Mouse (Mus musculus): ENCODE results near the gene Slc3a2. TPM values are rescaled to one million over a fixed set of nuclear protein-coding genes. Genes with fewer than 3 reads are reported as not detected.

The Slc3a2 gene
- total and polyA plus RNA-seq, 2 experiments from 2014 or later = 155 to 235 TPM

DNA sequence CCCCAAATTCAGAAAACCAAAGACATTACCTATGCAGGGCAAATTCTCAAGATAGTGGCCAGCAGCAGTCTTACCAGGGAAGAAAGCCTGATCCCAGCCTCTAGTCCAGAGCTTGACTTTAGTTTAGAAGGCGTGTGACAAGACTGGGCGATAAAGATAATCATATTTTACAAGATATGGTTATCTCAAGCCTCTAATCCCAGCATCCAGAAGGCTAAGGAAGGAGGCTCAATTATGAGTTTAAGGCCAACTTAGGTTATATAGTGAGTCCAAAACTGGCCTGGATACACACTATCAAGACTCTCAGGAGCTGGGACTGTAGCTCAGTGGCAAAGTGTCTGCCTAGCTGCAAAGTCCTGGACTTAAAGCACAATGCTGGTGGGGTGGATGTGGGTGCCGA is 50.3 kb downstream of the Slc3a2 start:
- no peaks in the 10 kb centered on the region for H3K27me3 ChIP-seq (ENCODE audit: insufficient read depth, low read length)
- no peak overlapping the region for H3K4me3 ChIP-seq (ENCODE audit: low read length)
- 93% methylated on average over 3 of the region's 3 CpGs for WGBS
- no peak overlapping the region for H3K9ac ChIP-seq (replicated peaks; ENCODE audit: low read length)
- DNase-seq (ENCODE audit: low spot score) (no peak), ATAC-seq (no peak)
- no peaks in the 10 kb centered on the region for H3K36me3 ChIP-seq (ENCODE audit: insufficient read depth, low read length)
- H3K9me3 ChIP-seq (ENCODE audit: low read length) = no peaks in the 10 kb centered on the region
- no peak overlapping the region for H3K27ac ChIP-seq
- H3K4me1 ChIP-seq (ENCODE audit: insufficient read depth, low read length) = no peaks in the 10 kb centered on the region
- H3K4me2 ChIP-seq (ENCODE audit: low read depth, low read length) = no peak overlapping the region
- no peak for TF ChIP-seq CTCF (IDR thresholded peaks at IDR 0.05; ENCODE audit: low read depth)

DNA sequence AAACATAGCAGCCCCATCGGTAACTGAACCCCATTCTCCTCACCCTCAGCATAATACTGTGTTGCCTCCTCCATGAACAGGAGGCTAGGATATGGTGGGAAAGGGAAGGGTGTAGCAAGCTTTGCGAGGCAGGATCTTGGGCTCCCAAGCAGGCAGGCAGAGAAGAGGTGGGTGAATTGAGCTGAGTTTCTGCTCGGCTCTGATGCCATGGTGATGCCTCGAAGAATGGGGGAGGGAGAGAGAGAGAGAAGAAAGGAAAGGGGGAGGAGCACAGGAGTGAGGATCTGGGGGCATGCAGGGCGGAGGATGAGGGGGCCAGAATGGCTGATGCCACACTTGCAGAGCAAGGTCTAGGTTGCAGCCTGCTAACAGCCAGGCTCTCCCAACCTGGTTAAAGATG is 57.4 kb downstream of the Slc3a2 start:
- no peaks in the 10 kb centered on the region for H3K9me3 ChIP-seq (ENCODE audit: low read length)
- H3K4me2 ChIP-seq (ENCODE audit: low read depth, low read length) = no peak overlapping the region
- TF ChIP-seq CTCF (IDR thresholded peaks at IDR 0.05; ENCODE audit: low read depth) = no peak
- no peaks in the 10 kb centered on the region for H3K27me3 ChIP-seq (ENCODE audit: insufficient read depth, low read length)
- DNase-seq (ENCODE audit: low spot score) (no peak), ATAC-seq (no peak)
- no peak overlapping the region for H3K9ac ChIP-seq (replicated peaks; ENCODE audit: low read length)
- no peak overlapping the region for H3K4me3 ChIP-seq (ENCODE audit: low read length)
- WGBS = 40% methylated on average over 5 of the region's 5 CpGs
- no peak overlapping the region for H3K27ac ChIP-seq
- peaks cover 15% of the 10 kb centered on the region for H3K4me1 ChIP-seq (ENCODE audit: insufficient read depth, low read length)
- no peaks in the 10 kb centered on the region for H3K36me3 ChIP-seq (ENCODE audit: insufficient read depth, low read length)

DNA sequence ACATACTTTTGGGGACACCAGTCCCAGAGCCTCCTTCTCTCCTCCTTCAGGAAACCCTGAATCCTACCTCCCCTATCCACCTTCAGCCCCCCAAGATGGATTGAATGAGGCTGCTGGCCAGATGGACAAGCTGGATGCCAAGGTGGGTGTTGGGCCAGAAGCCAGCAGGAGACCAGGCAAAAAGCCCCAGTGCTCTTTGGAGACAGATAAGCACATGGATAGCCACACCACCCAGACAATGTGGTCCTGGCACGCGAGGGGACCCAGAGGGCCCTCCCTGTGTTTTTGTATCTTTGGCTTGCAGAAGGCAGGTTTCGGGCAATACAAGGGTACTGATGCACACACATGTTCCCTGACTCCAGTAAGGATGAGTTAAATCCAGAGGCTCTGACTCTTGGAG is 58.3 kb downstream of the Slc3a2 start:
- 77% methylated on average over 3 of the region's 3 CpGs for WGBS
- Histone ChIP-seq H3K4me2 (ENCODE audit: low read depth, low read length) (peak overlapping the region; percentile 42; the same call in 1 of the 2 replicates), H3K9me3 (ENCODE audit: low read length) (no peaks in the 10 kb centered on the region), H3K4me3 (ENCODE audit: low read length) (no peak overlapping the region), H3K4me1 (ENCODE audit: insufficient read depth, low read length) (peaks cover 15% of the 10 kb centered on the region), H3K27me3 (ENCODE audit: insufficient read depth, low read length) (no peaks in the 10 kb centered on the region), H3K9ac (replicated peaks; ENCODE audit: low read length) (no peak overlapping the region), H3K36me3 (ENCODE audit: insufficient read depth, low read length) (no peaks in the 10 kb centered on the region), H3K27ac (no peak overlapping the region)
- DNase-seq (ENCODE audit: low spot score) = no peak
- ATAC-seq = no peak
- TF ChIP-seq CTCF (IDR thresholded peaks at IDR 0.05; ENCODE audit: low read depth) = no peak

DNA sequence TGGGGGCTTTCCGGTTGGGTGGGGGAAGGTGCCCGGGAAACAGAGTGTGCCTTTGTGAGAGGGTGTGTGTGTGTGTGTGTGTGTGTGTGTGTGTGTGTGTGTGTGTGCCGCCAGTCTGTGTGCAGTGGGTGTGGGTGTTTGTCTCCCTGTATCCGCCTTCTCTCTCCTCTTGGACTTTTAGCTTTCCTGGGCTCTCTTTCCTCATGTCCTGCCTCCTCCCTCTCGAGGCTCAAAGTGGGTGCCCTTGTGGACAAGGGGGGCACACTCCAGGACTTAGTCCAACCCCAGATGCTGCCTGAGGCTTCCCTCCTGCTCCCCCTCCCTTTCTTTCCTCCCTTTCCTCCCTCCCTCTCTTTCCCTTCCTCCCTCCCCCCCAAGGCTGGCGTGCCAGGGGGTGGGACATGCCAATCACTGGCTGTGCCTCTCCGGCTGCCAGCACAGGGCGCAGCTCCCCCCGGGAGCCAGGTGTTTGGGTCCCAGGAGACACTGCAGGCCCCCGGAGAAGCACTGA is 59.2 kb downstream of the Slc3a2 start:
- no peak overlapping the region for H3K27ac ChIP-seq
- ATAC-seq = peak; percentile 31; the same call in 1 of the 2 replicates

DNA sequence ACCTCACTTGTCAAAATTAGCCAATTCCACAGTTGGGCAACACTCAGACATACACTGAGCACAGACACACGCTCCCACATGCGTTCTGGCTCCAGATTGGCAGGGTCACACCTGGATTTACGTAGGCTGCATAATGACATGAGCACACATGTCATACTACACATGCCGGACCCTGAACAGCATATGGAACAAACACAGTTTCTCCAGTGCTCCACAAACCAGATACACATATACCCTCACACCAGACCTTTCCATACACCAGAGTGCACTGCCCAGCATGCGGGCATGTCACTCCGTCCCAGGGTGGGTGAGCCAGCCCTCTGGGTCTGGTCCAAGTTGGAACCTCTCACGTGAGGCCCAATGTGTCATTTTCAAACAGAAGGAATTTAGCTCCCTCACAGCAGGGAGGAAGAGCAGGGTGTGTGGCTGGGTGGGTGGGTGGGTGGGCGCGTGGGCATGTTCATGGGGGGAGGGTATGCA is 59.8 kb downstream of the Slc3a2 start, which contains the start of gene Chrm1:
Chrm1 (plus strand) TSS at position 430 of the 480 bp plus-strand sequence.
- no peak for DNase-seq (ENCODE audit: low spot score)
- 0 out of 2 replicates have a peak within 1 kb of the TSS, but pooled peaks have one; percentile 21 for H3K9ac ChIP-seq (replicated peaks; ENCODE audit: low read length)

More for the DNA sequence above, 59.2 kb downstream of the Slc3a2 start:
- Histone ChIP-seq H3K9ac (replicated peaks; ENCODE audit: low read length) (0 out of 2 replicates have a peak overlapping the region, but pooled peaks have one; percentile 21), H3K4me1 (ENCODE audit: insufficient read depth, low read length) (peaks cover 15% of the 10 kb centered on the region), H3K27me3 (ENCODE audit: insufficient read depth, low read length) (no peaks in the 10 kb centered on the region), H3K9me3 (ENCODE audit: low read length) (no peaks in the 10 kb centered on the region), H3K4me2 (ENCODE audit: low read depth, low read length) (peak overlapping the region; percentile 42), H3K4me3 (ENCODE audit: low read length) (peak overlapping the region; percentile 8; the same call in 1 of the 2 replicates), H3K36me3 (ENCODE audit: insufficient read depth, low read length) (no peaks in the 10 kb centered on the region)
- TF ChIP-seq CTCF (IDR thresholded peaks at IDR 0.05; ENCODE audit: low read depth) = no peak
- 26% methylated on average over 9 of the region's 10 CpGs for WGBS
- DNase-seq (ENCODE audit: low spot score) = peak; percentile 16

DNA sequence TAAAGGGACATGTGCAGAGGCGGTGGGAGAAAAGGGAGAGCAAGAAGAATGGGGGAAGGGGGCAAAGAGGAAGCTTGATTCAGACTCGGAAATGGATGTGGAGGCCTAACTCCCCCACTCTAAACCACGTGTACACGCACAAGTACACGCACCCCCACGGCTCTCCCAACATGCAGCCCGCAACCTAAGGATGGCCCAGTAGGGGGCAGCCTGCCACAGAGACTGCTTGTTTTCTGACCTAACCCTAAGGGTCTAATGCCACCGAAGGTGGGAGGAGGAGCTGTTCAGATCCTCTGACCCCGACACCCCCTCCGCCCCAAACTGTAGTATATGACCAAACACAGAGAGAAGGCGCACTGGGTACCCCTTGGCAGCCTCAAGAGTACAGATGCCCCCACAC is 60.8 kb downstream of the Slc3a2 start:
- WGBS = 3% methylated on average over 11 of the region's 11 CpGs
- peaks cover 15% of the 10 kb centered on the region for H3K4me1 ChIP-seq (ENCODE audit: insufficient read depth, low read length)
- DNase-seq (ENCODE audit: low spot score) = peak; percentile 78
- H3K4me2 ChIP-seq (ENCODE audit: low read depth, low read length) = peak overlapping the region; percentile 95
- peak; percentile 69 for TF ChIP-seq CTCF (IDR thresholded peaks at IDR 0.05; ENCODE audit: low read depth)
- peak overlapping the region; percentile 58 for H3K9ac ChIP-seq (replicated peaks; ENCODE audit: low read length)
- H3K4me3 ChIP-seq (ENCODE audit: low read length) = peak overlapping the region; percentile 45
- H3K36me3 ChIP-seq (ENCODE audit: insufficient read depth, low read length) = no peaks in the 10 kb centered on the region
- H3K27me3 ChIP-seq (ENCODE audit: insufficient read depth, low read length) = no peaks in the 10 kb centered on the region
- peak overlapping the region; percentile 45; the same call in 1 of the 2 replicates for H3K27ac ChIP-seq
- ATAC-seq = peak; percentile 75
- no peaks in the 10 kb centered on the region for H3K9me3 ChIP-seq (ENCODE audit: low read length)

More for the DNA sequence above, 59.8 kb downstream of the Slc3a2 start, which contains the start of gene Chrm1:
- no peak within 1 kb of the TSS for H3K27ac ChIP-seq
- no peaks in the 10 kb centered on the region for H3K9me3 ChIP-seq (ENCODE audit: low read length)
- peak within 1 kb of the TSS; percentile 95 for H3K4me2 ChIP-seq (ENCODE audit: low read depth, low read length)
- ATAC-seq = no peak
- no peak for TF ChIP-seq CTCF (IDR thresholded peaks at IDR 0.05; ENCODE audit: low read depth)
- H3K4me3 ChIP-seq (ENCODE audit: low read length) = peak within 1 kb of the TSS; percentile 8; the same call in 1 of the 2 replicates
- no peaks in the 10 kb centered on the region for H3K36me3 ChIP-seq (ENCODE audit: insufficient read depth, low read length)
- H3K27me3 ChIP-seq (ENCODE audit: insufficient read depth, low read length) = no peaks in the 10 kb centered on the region
- WGBS = 62% methylated on average over 9 of the region's 9 CpGs
- H3K4me1 ChIP-seq (ENCODE audit: insufficient read depth, low read length) = peaks cover 15% of the 10 kb centered on the region

DNA sequence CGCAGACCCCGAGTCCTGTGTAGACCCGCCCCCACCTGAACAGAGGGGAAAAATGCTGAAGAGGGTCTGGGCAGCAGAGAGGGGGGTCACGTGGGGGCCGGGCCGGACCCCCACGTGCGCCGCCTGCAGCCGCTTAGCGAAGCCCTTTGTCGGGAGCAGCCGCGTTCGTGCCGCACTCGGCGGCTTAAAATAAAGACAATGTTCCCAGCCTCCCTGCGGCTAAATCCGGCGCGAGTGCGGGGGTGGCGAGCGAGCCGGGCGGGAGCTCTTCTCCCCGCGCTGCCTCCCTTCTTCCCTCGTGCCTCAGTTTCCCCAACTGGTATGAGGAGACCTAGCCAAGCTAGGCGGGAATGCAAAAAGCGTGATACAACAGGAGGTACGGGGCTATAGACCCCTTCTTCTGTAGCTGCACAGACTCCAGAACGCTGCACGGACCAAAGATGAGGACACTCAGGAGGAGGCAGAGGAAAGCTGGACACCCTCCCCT is 61.3 kb downstream of the Slc3a2 start:
- ATAC-seq = peak; percentile 64
- H3K27ac ChIP-seq = peak overlapping the region; percentile 45; the same call in 1 of the 2 replicates
- peaks cover 15% of the 10 kb centered on the region for H3K4me1 ChIP-seq (ENCODE audit: insufficient read depth, low read length)
- DNase-seq (ENCODE audit: low spot score) = peak; percentile 53
- H3K36me3 ChIP-seq (ENCODE audit: insufficient read depth, low read length) = no peaks in the 10 kb centered on the region
- no peaks in the 10 kb centered on the region for H3K27me3 ChIP-seq (ENCODE audit: insufficient read depth, low read length)
- H3K9me3 ChIP-seq (ENCODE audit: low read length) = no peaks in the 10 kb centered on the region
- under 1% methylated on average over 35 of the region's 35 CpGs for WGBS
- H3K4me3 ChIP-seq (ENCODE audit: low read length) = peak overlapping the region; percentile 45
- no peak for TF ChIP-seq CTCF (IDR thresholded peaks at IDR 0.05; ENCODE audit: low read depth)
- peak overlapping the region; percentile 58 for H3K9ac ChIP-seq (replicated peaks; ENCODE audit: low read length)
- H3K4me2 ChIP-seq (ENCODE audit: low read depth, low read length) = peak overlapping the region; percentile 95

Small RNAs within 50 kb of the gene (microRNA-seq; reads per million reads assigned to microRNA genes)
- gene Mir6992 = 0 reads per million in 2 experiments

Other genes starting within 250 kb of the Slc3a2 start
Only the 30 nearest of the 32 such genes appear.
- gene Slc22a8, start 132.1 kb downstream of the Slc3a2 start, total RNA-seq (2014; rRNA removed) = 15.7 and 18.5 TPM in 2 replicates
- 18.2 and 19.9 TPM in 2 replicates for gene Slc22a8, start 132.1 kb downstream of the Slc3a2 start, polyA plus RNA-seq (2015; fragmentation: Nextera tagmentation; extraction: Ambion mirVana)
- gene Slc22a6, start 105.3 kb downstream of the Slc3a2 start, total RNA-seq (2014; rRNA removed) = 9.6 and 13.1 TPM in 2 replicates
- gene Slc22a6, start 105.3 kb downstream of the Slc3a2 start, polyA plus RNA-seq (2015; fragmentation: Nextera tagmentation; extraction: Ambion mirVana) = 8.9 and 9.8 TPM in 2 replicates
- 1.3 and 2.4 TPM in 2 replicates for gene Chrm1, start 59.6 kb downstream of the Slc3a2 start, total RNA-seq (2014; rRNA removed)
- 0.80 and 0.88 TPM in 2 replicates for gene Chrm1, start 59.6 kb downstream of the Slc3a2 start, polyA plus RNA-seq (2015; fragmentation: Nextera tagmentation; extraction: Ambion mirVana)
- 46.7 and 49.7 TPM in 2 replicates for gene Wdr74, start 12.5 kb upstream of the Slc3a2 start, total RNA-seq (2014; rRNA removed)
- 78.7 and 79.2 TPM in 2 replicates for gene Wdr74, start 12.5 kb upstream of the Slc3a2 start, polyA plus RNA-seq (2015; fragmentation: Nextera tagmentation; extraction: Ambion mirVana)
- gene 1700092M07Rik, start 17.3 kb upstream of the Slc3a2 start, total RNA-seq (2014; rRNA removed) = not detected in 2 replicates
- 0.66 and 0.85 TPM in 2 replicates for gene 1700092M07Rik, start 17.3 kb upstream of the Slc3a2 start, polyA plus RNA-seq (2015; fragmentation: Nextera tagmentation; extraction: Ambion mirVana)
- gene Stx5a, start 18.0 kb upstream of the Slc3a2 start, total RNA-seq (2014; rRNA removed) = 84.4 and 110 TPM in 2 replicates
- gene Stx5a, start 18.0 kb upstream of the Slc3a2 start, polyA plus RNA-seq (2015; fragmentation: Nextera tagmentation; extraction: Ambion mirVana) = 95.3 and 104 TPM in 2 replicates
- 47.7 and 51.3 TPM in 2 replicates for gene Nxf1, start 33.7 kb upstream of the Slc3a2 start, total RNA-seq (2014; rRNA removed)
- gene Nxf1, start 33.7 kb upstream of the Slc3a2 start, polyA plus RNA-seq (2015; fragmentation: Nextera tagmentation; extraction: Ambion mirVana) = 88.3 and 89.5 TPM in 2 replicates
- 269 and 347 TPM in 2 replicates for gene Tmem223, start 47.6 kb upstream of the Slc3a2 start, total RNA-seq (2014; rRNA removed)
- gene Tmem223, start 47.6 kb upstream of the Slc3a2 start, polyA plus RNA-seq (2015; fragmentation: Nextera tagmentation; extraction: Ambion mirVana) = 233 and 258 TPM in 2 replicates
- 29.5 and 31.0 TPM in 2 replicates for gene Tmem179b, start 51.1 kb upstream of the Slc3a2 start, total RNA-seq (2014; rRNA removed)
- 27.0 and 27.7 TPM in 2 replicates for gene Tmem179b, start 51.1 kb upstream of the Slc3a2 start, polyA plus RNA-seq (2015; fragmentation: Nextera tagmentation; extraction: Ambion mirVana)
- 30.1 and 38.9 TPM in 2 replicates for gene Taf6l, start 63.0 kb upstream of the Slc3a2 start, total RNA-seq (2014; rRNA removed)
- gene Taf6l, start 63.0 kb upstream of the Slc3a2 start, polyA plus RNA-seq (2015; fragmentation: Nextera tagmentation; extraction: Ambion mirVana) = 23.3 and 25.9 TPM in 2 replicates
- 52.7 and 78.3 TPM in 2 replicates for gene Polr2g, start 75.2 kb upstream of the Slc3a2 start, total RNA-seq (2014; rRNA removed)
- 171 and 178 TPM in 2 replicates for gene Polr2g, start 75.2 kb upstream of the Slc3a2 start, polyA plus RNA-seq (2015; fragmentation: Nextera tagmentation; extraction: Ambion mirVana)
- 5.0 and 7.5 TPM in 2 replicates for gene Zbtb3, start 79.2 kb upstream of the Slc3a2 start, total RNA-seq (2014; rRNA removed)
- 4.4 and 4.7 TPM in 2 replicates for gene Zbtb3, start 79.2 kb upstream of the Slc3a2 start, polyA plus RNA-seq (2015; fragmentation: Nextera tagmentation; extraction: Ambion mirVana)
- gene Ttc9c, start 96.0 kb upstream of the Slc3a2 start, total RNA-seq (2014; rRNA removed) = 41.0 and 55.2 TPM in 2 replicates
- 41.1 and 42.5 TPM in 2 replicates for gene Ttc9c, start 96.0 kb upstream of the Slc3a2 start, polyA plus RNA-seq (2015; fragmentation: Nextera tagmentation; extraction: Ambion mirVana)
- gene Hnrnpul2, start 96.6 kb upstream of the Slc3a2 start, total RNA-seq (2014; rRNA removed) = 19.7 and 20.1 TPM in 2 replicates
- gene Hnrnpul2, start 96.6 kb upstream of the Slc3a2 start, polyA plus RNA-seq (2015; fragmentation: Nextera tagmentation; extraction: Ambion mirVana) = 5.6 TPM in 2 replicates
- gene AC129217.1, start 106.4 kb upstream of the Slc3a2 start, total RNA-seq (2014; rRNA removed) = not detected in 2 replicates
- not detected in 2 replicates for gene AC129217.1, start 106.4 kb upstream of the Slc3a2 start, polyA plus RNA-seq (2015; fragmentation: Nextera tagmentation; extraction: Ambion mirVana)
- gene Bscl2, start 114.1 kb upstream of the Slc3a2 start, total RNA-seq (2014; rRNA removed) = 132 and 146 TPM in 2 replicates
- 104 and 107 TPM in 2 replicates for gene Bscl2, start 114.1 kb upstream of the Slc3a2 start, polyA plus RNA-seq (2015; fragmentation: Nextera tagmentation; extraction: Ambion mirVana)
- 93.2 and 99.7 TPM in 2 replicates for gene Gng3, start 115.8 kb upstream of the Slc3a2 start, total RNA-seq (2014; rRNA removed)
- 591 and 626 TPM in 2 replicates for gene Gng3, start 115.8 kb upstream of the Slc3a2 start, polyA plus RNA-seq (2015; fragmentation: Nextera tagmentation; extraction: Ambion mirVana)
- gene Lrrn4cl, start 127.4 kb upstream of the Slc3a2 start, total RNA-seq (2014; rRNA removed) = 1.6 TPM in 2 replicates
- 1.5 and 1.8 TPM in 2 replicates for gene Lrrn4cl, start 127.4 kb upstream of the Slc3a2 start, polyA plus RNA-seq (2015; fragmentation: Nextera tagmentation; extraction: Ambion mirVana)
- gene Ubxn1, start 148.1 kb upstream of the Slc3a2 start, total RNA-seq (2014; rRNA removed) = 60.8 and 67.7 TPM in 2 replicates
- gene Ubxn1, start 148.1 kb upstream of the Slc3a2 start, polyA plus RNA-seq (2015; fragmentation: Nextera tagmentation; extraction: Ambion mirVana) = 158 and 164 TPM in 2 replicates
- gene Uqcc3, start 157.6 kb upstream of the Slc3a2 start, total RNA-seq (2014; rRNA removed) = 17.9 and 21.1 TPM in 2 replicates
- gene Uqcc3, start 157.6 kb upstream of the Slc3a2 start, polyA plus RNA-seq (2015; fragmentation: Nextera tagmentation; extraction: Ambion mirVana) = 64.9 and 77.0 TPM in 2 replicates
- 3.3 and 5.5 TPM in 2 replicates for gene Lbhd1, start 160.4 kb upstream of the Slc3a2 start, total RNA-seq (2014; rRNA removed)
- 26.4 and 37.8 TPM in 2 replicates for gene Lbhd1, start 160.4 kb upstream of the Slc3a2 start, polyA plus RNA-seq (2015; fragmentation: Nextera tagmentation; extraction: Ambion mirVana)
- gene Gm49403, start 160.6 kb upstream of the Slc3a2 start, total RNA-seq (2014; rRNA removed) = not detected in 2 replicates
- gene Gm49403, start 160.6 kb upstream of the Slc3a2 start, polyA plus RNA-seq (2015; fragmentation: Nextera tagmentation; extraction: Ambion mirVana) = not detected in 2 replicates
- gene 1810009A15Rik, start 165.5 kb upstream of the Slc3a2 start, total RNA-seq (2014; rRNA removed) = 13.6 and 29.8 TPM in 2 replicates
- gene 1810009A15Rik, start 165.5 kb upstream of the Slc3a2 start, polyA plus RNA-seq (2015; fragmentation: Nextera tagmentation; extraction: Ambion mirVana) = 37.7 and 38.6 TPM in 2 replicates
- 0.52 and 2.7 TPM in 2 replicates for gene Gm49416, start 165.6 kb upstream of the Slc3a2 start, total RNA-seq (2014; rRNA removed)
- gene Gm49416, start 165.6 kb upstream of the Slc3a2 start, polyA plus RNA-seq (2015; fragmentation: Nextera tagmentation; extraction: Ambion mirVana) = not detected in 2 replicates
- 40.8 and 46.3 TPM in 2 replicates for gene Ints5, start 169.6 kb upstream of the Slc3a2 start, total RNA-seq (2014; rRNA removed)
- gene Ints5, start 169.6 kb upstream of the Slc3a2 start, polyA plus RNA-seq (2015; fragmentation: Nextera tagmentation; extraction: Ambion mirVana) = 23.2 and 23.8 TPM in 2 replicates
- 103 and 110 TPM in 2 replicates for gene Ganab, start 174.7 kb upstream of the Slc3a2 start, total RNA-seq (2014; rRNA removed)
- gene Ganab, start 174.7 kb upstream of the Slc3a2 start, polyA plus RNA-seq (2015; fragmentation: Nextera tagmentation; extraction: Ambion mirVana) = 55.5 and 55.6 TPM in 2 replicates
- gene B3gat3, start 197.0 kb upstream of the Slc3a2 start, total RNA-seq (2014; rRNA removed) = 88.7 and 97.5 TPM in 2 replicates
- 80.9 and 92.3 TPM in 2 replicates for gene B3gat3, start 197.0 kb upstream of the Slc3a2 start, polyA plus RNA-seq (2015; fragmentation: Nextera tagmentation; extraction: Ambion mirVana)
- gene Rom1, start 206.0 kb upstream of the Slc3a2 start, total RNA-seq (2014; rRNA removed) = 5.7 and 6.0 TPM in 2 replicates
- gene Rom1, start 206.0 kb upstream of the Slc3a2 start, polyA plus RNA-seq (2015; fragmentation: Nextera tagmentation; extraction: Ambion mirVana) = 3.5 and 4.0 TPM in 2 replicates
- gene Eml3, start 206.2 kb upstream of the Slc3a2 start, total RNA-seq (2014; rRNA removed) = 8.3 and 8.6 TPM in 2 replicates
- gene Eml3, start 206.2 kb upstream of the Slc3a2 start, polyA plus RNA-seq (2015; fragmentation: Nextera tagmentation; extraction: Ambion mirVana) = 11.0 and 11.8 TPM in 2 replicates
- gene Mta2, start 218.5 kb upstream of the Slc3a2 start, total RNA-seq (2014; rRNA removed) = 65.1 and 71.4 TPM in 2 replicates
- gene Mta2, start 218.5 kb upstream of the Slc3a2 start, polyA plus RNA-seq (2015; fragmentation: Nextera tagmentation; extraction: Ambion mirVana) = 75.2 and 78.8 TPM in 2 replicates

Measured in hindbrain, postnatal 0 days (tissue).